Mouse (Mus musculus) lung, postnatal 4 days (tissue): Measurements from ENCODE around the gene Pex11a.
"Not testable (repeated sequence)": the region's sequence is repeated elsewhere in the genome, so short reads cannot be mapped to it uniquely, and the experiment has no call there.

Experiments
- DNase-seq, 2 experiments: peaks; one replicate each; pipeline ENCODE4 v3.0.0; 2021

Pex11a gene

DNA sequence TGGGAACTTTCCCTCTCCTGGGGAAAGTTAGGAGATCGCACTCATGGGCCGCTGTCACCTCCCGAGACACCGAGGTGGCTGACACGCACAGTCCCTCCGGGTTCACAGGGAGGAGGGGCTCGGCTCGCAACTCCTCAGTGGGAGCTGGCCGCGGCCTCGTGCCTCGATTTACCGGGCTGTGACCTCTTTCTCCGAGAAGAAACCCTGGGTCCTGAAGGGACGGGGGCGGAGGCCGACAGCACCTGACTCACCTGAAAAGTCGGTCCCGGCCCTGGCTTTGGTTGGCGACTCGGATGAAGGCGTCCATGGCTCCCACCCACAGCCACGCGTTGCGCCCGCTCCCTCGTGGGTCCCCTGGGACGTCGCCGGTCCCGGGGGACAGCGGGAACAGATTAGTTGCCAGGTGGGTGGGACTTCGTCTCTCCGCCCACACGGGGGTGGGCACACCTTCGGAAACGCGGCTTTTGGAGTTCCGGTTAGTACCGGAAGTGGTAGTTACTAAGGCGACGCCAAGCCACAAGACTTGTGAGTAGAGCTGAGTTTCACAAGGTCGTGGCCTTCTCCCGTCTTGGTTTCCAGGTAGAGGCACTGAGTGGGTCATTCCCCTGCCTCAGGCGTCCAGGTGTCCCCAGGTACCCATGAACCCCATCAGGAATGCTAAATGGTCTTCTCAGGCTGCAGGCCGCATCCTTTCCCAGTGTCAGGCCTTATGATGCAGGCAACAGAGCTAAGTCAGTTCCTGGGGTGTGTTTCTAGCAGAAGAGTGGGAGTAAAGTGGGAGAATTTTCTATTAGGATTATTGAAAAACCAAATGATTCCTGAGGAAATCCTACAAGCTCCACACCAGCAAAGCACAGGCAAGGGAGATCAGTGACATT, at the start of gene Pex11a, which contains the start of gene Wdr93:
Gene Pex11a, minus strand, starts transcription at position 473 of the 878 bp plus-strand sequence.
Gene Wdr93, plus strand, starts transcription at position 505 of the 878 bp plus-strand sequence.
- peak; percentile 88 for DNase-seq

DNA sequence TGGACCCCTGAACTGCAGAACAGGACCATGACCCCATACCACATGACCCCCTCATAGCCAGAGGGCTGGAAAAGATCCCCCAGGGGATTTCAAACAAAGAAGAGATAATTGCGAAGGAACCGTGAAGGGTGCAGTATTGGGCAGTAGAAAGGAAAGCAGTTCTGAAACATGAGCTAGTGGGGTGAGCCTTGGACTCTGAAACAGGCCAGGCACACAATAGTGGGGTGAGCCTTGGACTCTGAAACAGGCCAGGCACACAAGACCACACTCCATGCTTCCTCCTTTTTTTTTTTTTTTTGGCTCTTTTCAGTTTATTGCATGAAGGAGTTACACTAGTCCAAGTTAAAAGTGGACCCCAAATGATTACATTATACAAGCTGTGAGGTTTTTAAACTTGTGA, 46.9 kb upstream of the Pex11a start:
- not testable (repeated sequence) for DNase-seq

DNA sequence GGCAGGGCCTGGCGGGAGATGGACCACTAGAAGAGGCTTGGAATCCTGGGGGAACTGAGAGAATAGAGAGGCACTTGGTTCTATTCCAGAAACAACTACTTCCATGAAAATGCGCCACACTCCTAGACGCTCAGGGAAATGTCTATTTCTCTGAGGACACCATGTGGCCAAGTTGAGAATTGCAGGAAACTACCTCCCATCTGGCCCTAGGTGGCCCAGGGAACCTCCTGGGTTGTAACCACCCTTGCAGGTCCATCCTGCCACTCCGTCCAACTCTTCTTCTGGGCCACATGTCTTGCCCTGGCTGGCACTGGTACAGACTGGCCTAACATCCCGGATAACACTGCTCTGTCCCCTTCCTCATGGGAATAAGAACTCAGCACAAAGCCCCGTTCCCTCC, 43.4 kb upstream of the Pex11a start:
- DNase-seq, result peak; percentile 37 to 78

DNA sequence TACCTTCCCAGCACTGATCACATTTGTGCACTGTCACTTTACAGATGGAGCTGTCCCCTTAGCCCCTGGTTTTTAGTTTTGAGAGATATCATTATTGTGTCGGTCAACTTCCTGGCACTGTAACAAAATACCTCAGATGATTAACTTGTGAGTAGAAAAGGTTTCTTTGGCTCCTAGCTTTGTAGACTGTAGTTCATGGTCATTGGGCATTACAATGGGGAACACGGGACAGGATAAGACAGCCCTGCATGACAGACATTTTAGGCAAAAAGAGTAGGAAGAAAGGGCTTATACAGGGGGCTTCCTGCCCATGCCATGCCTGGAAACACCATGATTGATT, 39.6 kb upstream of the Pex11a start:
- DNase-seq, result peak in 1 of 2 experiments; percentile 0

DNA sequence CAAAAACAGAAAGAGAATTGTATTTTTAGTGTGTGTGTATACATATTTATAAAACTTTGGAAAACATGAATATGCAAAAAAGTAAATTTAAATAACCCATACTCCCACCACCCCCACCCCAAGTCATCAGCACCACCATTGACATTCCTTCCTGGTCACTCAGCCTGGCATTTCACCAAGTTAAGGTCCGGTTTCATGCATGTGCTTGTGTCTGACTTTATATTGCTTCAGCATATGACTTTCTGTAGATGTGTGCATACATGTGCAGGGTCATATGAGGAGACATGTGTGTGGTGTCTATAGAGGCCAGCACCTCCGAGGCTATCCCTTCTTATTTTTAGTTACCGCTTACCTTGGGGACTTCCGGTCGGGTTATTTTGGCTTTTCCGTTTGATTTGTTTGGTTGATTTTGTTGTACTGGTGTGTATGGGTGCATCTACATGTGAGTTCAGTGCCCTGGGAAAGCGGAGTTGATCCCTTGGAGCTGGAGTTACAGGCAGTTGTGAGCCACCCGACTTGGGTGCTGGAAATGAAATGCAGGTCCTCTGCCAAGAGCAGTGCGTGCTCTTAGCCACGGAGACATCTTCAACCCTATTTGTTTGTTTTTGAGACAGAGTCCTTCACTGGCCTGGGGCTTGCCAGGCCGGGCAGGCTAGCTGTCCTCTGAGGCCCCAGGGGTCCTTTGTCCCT, 39.0 kb upstream of the Pex11a start:
- DNase-seq, result peak in 1 of 2 experiments; percentile 17

DNA sequence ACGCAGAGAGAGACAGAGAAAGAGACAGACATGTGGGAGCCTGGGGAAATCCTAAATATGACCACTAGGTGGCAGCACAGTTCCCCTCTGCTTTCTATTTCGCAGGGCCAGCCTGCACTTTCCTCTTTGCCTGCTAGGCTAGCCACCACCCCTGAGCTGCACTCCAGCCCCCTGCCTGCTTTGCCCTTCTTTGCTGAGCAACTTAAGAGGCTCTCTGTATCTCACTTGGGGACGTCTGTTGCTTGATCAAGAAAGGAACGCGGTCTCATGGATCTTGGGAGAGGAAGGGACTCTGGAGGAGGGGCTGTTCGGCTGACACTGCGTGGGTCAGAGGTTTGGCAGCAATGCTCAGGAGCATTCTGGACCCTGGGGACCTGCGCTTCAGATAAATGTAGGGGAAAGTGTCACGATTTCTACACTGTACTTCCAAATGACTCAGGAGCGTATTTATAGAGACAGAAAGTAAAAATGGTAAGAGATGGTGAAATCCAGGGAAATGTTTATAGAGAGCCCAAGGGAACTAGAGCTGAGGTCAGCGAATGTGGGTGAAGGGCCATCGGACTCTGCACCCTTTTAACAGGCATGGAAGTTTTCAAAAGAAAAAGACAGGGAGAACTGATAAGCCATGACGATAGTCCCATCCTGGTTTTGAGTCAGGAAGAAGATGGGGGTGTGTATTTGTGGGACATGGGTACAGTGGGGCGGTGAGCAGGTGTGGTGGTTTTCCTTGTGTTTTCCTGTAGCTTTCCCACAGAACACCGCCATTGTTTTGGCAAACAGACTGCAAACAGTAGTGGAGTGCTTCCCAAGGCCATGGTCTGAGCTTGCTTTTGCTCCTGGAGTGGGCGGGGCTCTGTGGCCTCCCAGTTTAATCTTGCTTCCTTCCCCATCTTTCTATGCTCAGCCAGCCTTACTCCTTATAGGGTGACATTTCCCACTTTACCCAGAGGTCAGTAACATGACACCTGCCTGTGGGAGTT, 38.0 kb upstream of the Pex11a start:
- peak; percentile 63 to 84 for DNase-seq

DNA sequence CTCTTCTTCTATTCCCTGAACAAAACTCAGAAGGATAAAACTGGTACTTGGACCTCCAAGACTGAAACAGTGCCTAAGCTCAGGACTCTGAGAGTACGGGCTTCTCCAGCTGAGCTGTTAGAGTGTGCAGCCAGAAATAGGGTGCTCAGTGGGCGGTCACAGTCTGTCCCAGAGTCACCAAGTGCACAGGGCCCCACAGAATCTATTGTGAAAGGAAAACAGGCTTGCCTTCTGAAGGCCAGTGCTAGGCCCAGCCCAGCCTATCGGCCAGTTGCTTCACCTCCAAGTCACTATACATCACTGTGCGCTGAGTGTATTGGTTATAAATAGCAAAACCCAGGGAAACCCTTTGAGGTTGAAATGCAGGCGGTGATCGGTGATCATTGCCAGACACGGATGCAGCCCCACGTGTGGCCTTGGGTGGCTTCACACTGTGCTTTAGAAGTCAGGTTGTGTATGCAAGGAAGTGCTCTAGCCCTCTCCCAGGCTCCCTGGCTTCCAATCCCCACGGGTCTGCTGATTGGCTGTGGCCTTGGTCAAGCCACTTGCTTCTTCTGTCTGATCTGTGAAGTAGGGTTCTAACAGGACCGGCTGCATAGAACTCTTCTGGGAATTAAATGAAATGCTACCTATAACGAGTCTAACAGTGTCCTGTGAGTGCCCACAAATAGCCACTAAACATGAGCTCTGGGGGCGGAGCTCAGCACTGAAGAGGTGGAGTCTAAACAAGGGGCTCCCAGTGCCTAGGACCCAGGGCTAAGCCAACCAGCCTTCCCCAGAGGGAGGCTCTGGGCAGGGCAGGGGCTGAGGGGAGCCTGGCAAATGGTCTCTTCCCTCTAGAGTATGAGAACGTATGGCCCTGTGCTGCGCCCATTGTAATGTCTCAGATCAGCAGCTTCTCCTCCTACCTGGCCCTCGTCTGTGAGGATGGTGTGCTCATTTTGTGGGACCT, 28.9 kb upstream of the Pex11a start:
- no peak for DNase-seq

DNA sequence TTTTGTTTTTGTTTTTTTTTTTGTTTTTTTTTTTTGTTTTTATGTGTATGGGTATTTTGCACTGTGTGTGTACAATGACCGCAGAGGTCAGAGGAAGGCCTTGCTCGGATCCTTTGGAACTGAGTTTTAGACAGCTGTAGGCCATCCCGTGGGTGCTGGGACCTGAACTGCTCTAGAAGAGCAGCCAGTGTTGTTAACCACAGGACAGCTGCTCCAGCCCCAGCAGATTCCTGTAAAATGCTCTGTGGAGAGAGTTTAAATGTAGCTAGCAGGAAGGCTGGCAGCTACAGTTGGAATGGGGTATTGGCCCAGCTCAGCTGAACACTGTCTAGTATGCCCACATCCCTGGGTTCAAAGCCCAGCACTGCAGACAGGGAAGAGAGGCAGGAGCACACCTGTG, 26.7 kb upstream of the Pex11a start:
- no peak for DNase-seq

DNA sequence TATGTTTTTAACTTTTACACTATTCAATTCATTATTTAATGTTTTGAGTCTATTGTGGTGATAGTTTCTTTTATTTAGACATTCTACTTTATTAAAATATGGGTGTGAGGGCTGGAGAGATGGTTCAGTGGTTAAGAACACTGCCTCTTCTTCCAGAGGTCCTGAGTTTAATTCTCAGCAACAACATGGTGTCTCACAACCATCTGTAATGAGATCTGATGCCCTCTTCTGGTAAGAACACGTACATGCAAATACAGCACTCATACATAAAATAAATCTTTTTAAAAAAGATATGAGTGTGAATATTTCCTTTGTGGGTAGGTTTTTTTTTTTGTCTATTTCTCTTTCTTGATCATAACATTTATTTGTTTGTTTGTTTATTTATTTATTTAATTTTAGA, 23.1 kb upstream of the Pex11a start:
- DNase-seq, result no peak

DNA sequence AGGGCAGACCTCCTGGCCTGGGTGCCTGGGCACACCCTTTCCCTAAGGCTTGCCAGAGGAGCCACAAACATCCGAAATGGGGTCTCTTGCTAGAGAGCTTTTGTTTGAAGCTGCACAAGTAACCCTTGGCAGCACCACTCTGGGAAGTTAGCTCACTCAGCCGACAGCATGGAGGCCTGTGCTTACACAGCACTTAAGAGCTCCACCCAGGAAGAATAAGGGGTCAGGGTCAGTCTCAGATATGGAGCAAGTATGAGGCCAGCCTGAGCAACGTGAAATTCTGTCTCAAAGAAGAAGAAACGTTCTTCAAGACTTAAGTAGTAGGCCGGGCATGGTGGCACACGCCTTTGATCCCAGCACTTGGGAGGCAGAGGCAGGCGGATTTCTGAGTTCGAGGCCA, 19.2 kb upstream of the Pex11a start:
- DNase-seq, result no peak

DNA sequence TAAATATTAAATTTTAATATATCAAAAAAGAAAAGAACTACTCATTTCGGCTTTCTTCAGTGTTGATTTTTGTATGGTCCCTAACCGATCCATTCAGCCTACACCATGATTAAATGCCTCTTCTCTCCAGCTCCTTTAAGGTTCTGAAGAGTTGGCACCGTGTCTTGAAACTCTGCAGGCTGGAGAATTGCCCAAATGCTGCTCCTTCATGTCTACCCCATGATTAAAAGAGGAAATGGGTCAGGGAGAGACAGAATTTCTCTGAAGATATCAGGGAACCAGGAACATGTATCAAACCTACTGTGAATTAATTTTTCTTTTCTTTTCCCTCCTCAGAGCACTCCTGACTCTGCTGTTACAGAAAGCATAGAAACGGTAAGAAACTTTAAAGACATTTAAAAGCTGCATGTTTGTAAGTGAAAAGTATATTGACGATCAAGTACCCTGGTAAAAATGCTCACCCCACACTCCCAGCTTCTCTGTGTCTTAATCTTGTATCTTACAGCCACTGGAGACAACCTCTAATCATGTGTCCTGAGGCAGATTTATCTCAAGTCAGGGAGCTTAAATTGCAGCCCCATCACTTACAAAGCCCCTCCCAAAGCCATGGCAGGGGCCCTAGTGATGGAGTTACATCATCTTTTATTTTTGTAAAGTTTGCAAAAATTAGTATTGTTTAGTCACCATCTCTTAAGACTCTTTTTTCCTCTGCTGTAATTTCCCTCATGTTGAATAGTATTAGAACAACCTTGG, 18.4 kb upstream of the Pex11a start:
- no peak for DNase-seq

DNA sequence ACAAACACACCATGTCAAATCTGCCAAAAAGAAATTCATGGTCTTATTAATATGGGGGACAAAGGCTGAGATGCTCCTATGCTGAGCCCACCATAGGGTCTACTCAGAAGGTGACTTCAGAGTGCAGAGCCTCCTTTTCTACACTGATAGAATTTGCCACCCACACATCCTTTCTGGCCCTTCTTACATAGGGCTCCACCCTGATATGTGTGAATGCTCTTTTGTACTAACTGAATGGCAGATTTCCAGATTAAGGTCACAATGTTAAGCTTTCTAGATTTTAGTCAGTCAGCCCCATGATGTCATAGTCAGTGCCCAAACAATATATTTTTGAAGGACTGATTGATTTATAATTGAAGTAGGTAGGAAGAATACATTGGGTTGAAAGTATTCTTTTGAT, 16.8 kb upstream of the Pex11a start:
- no peak for DNase-seq

DNA sequence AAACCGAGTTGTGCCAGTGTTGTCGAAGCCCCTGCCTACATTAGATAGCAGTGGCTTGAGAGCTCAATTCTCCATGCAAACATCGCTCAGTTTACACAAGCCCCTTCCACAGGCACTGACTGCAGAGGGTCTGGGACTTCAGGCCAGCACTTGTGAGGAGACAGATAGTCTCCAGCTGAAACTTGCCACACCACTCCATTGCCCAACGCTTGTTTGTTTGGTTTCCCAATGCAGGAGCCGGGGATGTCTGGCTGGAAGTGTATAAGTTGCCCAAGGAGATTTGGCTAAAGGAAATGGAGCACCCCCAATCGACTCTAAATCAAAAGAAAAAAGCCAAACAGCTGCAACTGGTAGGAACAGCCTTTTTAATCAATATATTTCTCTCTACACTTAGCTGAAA, 15.2 kb upstream of the Pex11a start:
- peak; percentile 54 to 70 for DNase-seq

DNA sequence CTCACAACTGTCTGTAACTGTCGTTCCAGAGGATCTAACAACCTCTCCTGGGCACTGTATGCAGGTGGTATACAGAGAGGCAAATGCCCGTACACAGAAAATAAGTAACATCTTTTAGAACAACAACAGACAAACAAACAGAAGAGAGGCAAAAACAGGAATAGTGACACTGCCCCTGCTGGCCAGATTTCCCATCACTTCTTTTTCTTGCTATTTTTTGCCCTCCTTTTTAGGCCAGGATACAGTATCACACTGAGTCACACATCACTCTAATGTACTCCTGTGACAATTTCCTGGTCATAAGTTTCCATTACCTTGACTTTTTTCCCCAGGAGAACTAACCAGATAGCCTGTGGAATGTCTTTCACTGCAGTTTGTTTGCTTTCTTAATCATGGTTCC, 13.4 kb upstream of the Pex11a start:
- no peak for DNase-seq

DNA sequence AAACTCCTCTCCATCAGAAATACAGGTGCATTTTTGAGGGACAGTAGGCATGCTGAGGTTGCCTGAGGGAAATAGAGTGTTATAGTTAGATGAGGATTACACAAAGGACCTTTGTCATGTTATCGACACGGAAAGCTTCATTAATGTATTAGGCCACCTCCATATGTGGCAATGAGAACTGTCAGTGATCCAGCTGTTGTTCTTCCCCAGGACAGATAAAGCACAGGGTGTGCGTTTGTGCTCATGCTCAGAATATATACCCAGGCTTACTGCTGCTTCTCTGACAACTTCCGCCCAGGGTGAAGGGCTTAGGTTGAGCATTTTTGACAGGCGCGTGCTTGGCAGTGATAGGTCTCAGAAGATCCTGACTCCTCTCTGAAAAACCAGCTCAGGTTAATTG, 6.6 kb upstream of the Pex11a start:
- DNase-seq, result no peak

DNA sequence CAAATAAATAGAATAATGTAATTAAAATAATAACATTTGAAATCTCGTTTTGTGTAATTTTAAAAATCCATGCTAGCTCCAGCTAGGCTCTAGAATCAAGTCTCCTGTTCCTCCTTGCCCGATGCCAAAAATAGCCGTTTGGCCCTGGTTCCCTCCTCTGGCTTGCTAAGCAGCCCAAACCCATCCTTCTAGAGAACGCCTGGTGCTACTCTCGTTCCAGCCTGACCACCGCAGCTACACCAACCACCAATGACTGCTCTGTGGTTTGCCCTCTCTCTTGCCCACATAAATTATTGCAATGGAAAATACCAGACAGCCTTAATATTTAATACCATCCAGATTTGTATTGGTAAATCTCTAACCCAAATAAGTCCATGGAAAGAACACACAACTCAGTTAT, 4.7 kb upstream of the Pex11a start:
- DNase-seq, result no peak

DNA sequence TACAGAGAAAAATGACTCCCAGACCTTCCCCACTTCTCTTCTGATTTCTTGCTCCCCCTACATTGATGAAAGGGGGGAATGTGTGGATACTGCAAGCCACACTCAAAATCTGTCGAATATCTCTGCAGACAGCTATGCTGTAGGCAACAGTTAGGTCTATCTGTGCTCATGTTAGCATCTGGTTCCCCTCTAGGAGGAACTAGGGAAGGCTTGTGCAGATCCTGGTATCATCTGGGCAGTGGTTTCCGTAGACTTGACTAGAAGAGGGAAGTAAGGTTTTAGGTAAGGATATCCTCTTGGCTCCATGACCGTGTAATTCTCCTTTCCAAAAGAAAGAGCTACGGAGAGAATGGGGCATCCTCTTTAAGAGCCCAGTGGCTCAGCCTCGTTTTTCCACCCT, 1.7 kb upstream of the Pex11a start:
- no peak for DNase-seq

DNA sequence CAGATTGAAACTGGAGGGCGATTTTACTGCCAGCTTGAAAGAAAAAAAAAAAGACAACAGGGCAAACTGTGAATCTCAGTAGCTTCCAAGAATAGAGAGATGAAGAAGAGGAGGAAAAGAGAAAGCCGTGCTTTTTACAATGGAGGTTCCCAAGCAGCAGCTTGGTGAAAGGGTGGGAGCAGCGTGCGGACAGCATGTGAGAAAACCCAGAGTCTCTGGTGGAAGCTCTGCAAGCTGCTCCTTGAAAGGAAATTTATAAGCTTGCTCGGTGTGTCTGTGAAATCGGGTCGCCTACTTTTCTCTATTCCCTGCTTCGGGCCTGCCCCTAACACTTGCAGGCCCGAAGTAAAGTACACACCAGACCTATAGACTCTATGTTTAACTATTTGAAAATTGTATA, 1.1 kb upstream of the Pex11a start:
- DNase-seq, result no peak

DNA sequence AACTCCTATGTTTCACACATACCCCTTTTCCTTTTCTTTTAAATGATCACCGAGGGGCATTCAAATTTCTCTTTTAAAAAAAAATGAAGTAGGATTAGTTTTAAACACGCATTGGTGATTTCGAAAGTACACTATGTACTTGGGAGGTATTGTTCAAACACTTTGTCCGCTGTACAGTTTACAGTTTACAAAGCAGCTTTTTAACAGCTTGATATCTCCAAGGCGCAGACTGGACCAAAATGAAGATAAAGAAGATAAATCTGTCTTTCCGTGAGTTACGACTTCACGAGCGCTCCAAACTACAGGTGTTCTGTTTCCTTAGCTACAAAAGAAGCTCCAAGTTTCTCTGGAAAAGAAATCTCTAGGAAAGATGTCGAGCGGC, 663 bp downstream of the Pex11a start:
- no peak for DNase-seq

DNA sequence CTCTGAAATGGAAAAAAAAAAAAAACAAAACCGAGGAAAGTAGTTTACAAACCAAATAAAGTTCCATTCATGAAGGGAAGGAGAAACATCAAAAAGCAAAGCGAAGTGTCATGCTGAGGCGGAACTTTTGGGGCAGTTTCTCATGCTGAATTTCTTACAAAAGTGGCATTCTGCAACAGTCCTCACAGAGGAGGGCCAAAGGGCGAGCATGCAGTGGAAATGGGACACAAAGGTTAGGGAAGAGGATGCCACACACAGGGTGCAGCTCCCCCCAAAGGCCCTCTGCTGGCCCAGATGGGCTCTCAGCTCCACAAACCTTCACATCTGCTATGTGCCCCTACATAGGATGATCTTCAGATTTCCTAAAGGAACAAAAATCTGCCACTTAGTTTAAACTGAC, 2.7 kb downstream of the Pex11a start:
- DNase-seq, result no peak

DNA sequence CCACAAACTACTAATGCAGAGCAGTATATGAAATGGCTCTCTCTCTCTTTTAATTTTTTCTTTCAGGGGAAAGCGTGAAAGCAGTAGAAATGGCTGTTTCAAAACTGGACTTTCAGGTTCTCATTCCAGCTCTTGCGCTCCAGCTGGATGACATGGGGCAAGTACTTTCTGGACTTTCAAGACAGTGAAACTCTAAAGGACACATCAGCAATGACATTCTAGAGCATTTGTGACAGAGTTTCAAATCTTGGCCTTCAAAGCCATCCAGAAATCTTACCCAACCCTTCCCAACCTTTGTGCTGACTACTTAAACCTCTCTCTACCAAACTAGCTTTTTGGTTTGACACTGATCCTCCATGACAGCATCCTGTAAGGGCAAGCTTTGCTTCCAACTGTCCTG, 4.0 kb downstream of the Pex11a start:
- DNase-seq, result no peak
